Mouse (Mus musculus) heart, embryonic 14.5 days (tissue): Measurements from ENCODE around the gene Fam69a. TPM values are rescaled to one million over a fixed set of nuclear protein-coding genes. Genes with fewer than 3 reads are reported as not detected.

ENCODE experiments used
- ATAC-seq: fragments of 200-750 bp; cut with Nextera tagmentation; 2 replicates; pipeline ENCODE4 v1.8.0; 2017; ENCODE audit warnings: low read depth, moderate TSS enrichment; ENCODE audit not compliant: insufficient number of reproducible peaks, insufficient read depth, low FRiP score
- H3K27ac ChIP-seq, 2 experiments: fragments of 200-500 bp in 1 of 2; fragments of 300-500 bp in 1 of 2; sonication (generic) in 1 of 2; replicated peaks in 1 of 2; 2 replicates each; pipeline ENCODE4 v1.5.1; 2012 to 2014; ENCODE audit warnings: low read depth in 2 of 2, low read length in 2 of 2, control low read depth in 1 of 2, mild to moderate bottlenecking in 1 of 2, mixed read lengths in 1 of 2; ENCODE audit not compliant: control insufficient read depth in 1 of 2, insufficient read depth in 1 of 2
- H3K27me3 ChIP-seq: fragments of 300-500 bp; sonication (generic); 2 replicates; pipeline ENCODE4 v1.6.1; 2014; ENCODE audit warnings: mild to moderate bottlenecking, low read length, control low read depth; ENCODE audit not compliant: control insufficient read depth, insufficient read depth
- H3K36me3 ChIP-seq: fragments of 300-500 bp; sonication (generic); 2 replicates; pipeline ENCODE4 v1.6.1; 2014; ENCODE audit warnings: mild to moderate bottlenecking, control low read depth, low read length, mixed read lengths; ENCODE audit not compliant: control insufficient read depth, insufficient read depth
- H3K4me1 ChIP-seq, 2 experiments: fragments of 200-500 bp in 1 of 2; fragments of 300-500 bp in 1 of 2; sonication (generic) in 1 of 2; 2 replicates each; pipeline ENCODE4 v1.6.1; 2012 to 2014; ENCODE audit warnings: low read length in 2 of 2, control low read depth in 1 of 2, mixed read lengths in 1 of 2; ENCODE audit not compliant: control insufficient read depth in 2 of 2, insufficient read depth in 2 of 2
- H3K4me2 ChIP-seq: fragments of 300-500 bp; sonication (generic); 2 replicates; pipeline ENCODE4 v1.6.1; 2014; ENCODE audit warnings: mild to moderate bottlenecking, low read length
- H3K4me3 ChIP-seq, 2 experiments: fragments of 200-500 bp in 1 of 2; fragments of 300-500 bp in 1 of 2; sonication (generic) in 1 of 2; 2 replicates each; pipeline ENCODE4 v1.5.1; 2012 to 2014; ENCODE audit warnings: low read length in 2 of 2, mild to moderate bottlenecking in 2 of 2, control low read depth in 1 of 2, low read depth in 1 of 2, moderate library complexity in 1 of 2; ENCODE audit not compliant: control insufficient read depth in 1 of 2, insufficient read depth in 1 of 2
- H3K9ac ChIP-seq: fragments of 300-500 bp; sonication (generic); 2 replicates; pipeline ENCODE4 v1.6.1; 2014; ENCODE audit warnings: mild to moderate bottlenecking, low read length
- H3K9me3 ChIP-seq: fragments of 300-500 bp; sonication (generic); 2 replicates; pipeline ENCODE4 v1.6.1; 2016; ENCODE audit warnings: low read length, control low read depth; ENCODE audit not compliant: control insufficient read depth
- WGBS: fragments of 180-500 bp; shearing (Covaris S2); extraction: QIAGEN DNeasy Blood & Tissue Kit; methylation state at CpG from one replicate; pipeline ENCODE4 v1.1.7; 2014; 5-methylcytosine and 5-hydroxymethylcytosine counted together
- polyA plus RNA-seq: library from polyadenylated mRNA; unstranded; fragments of >200 nt; fragmentation: Nextera tagmentation; extraction: Ambion mirVana; gene quantifications from 2 replicates; pipeline ENCODE4 v1.2.1, GENCODE M21; 2014

Gene Fam69a
- polyA plus RNA-seq, 1 experiment from 2014 or later: 19.8 TPM

GRCm38 (mm10) chr5:107915280-107915679, 71.6 kb downstream of the Fam69a start:
- WGBS: 41% methylated on average over 4 of the region's 4 CpGs
- no peak for ATAC-seq
- no peaks in the 10 kb centered on the region for H3K27me3 ChIP-seq

DNA sequence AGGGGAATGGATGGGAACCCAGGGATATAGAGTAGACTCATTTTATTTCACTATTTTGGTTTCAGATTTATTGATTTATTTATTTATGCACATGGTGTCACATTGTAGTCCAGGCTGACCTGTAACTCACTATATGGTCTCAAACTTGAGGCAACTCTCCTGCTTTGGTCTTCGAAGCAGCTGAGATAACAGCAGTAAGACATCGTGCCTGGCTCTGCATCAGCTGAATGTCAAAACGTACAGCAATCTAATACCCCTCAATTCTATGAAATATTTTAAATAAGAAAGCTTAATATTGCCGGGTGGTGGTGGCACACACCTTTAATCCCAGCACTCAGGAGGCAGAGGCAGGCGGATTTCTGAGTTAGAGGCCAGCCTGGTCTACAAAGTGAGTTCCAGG, 75.9 kb downstream of the Fam69a start:
- no peaks in the 10 kb centered on the region for H3K4me1 ChIP-seq
- ATAC-seq: no peak
- no peak overlapping the region for H3K4me2 ChIP-seq
- no peaks in the 10 kb centered on the region for H3K9me3 ChIP-seq
- H3K9ac ChIP-seq: no peak overlapping the region
- H3K27me3 ChIP-seq: no peaks in the 10 kb centered on the region
- H3K36me3 ChIP-seq: peaks cover 43% of the 10 kb centered on the region
- H3K27ac ChIP-seq: no peak overlapping the region
- no peak overlapping the region for H3K4me3 ChIP-seq
- 84% methylated on average over 5 of the region's 5 CpGs for WGBS

More at GRCm38 (mm10) chr5:107915280-107915679, 71.6 kb downstream of the Fam69a start:
- H3K4me3 ChIP-seq: no peak overlapping the region
- H3K4me2 ChIP-seq: no peak overlapping the region
- no peaks in the 10 kb centered on the region for H3K4me1 ChIP-seq
- no peaks in the 10 kb centered on the region for H3K9me3 ChIP-seq
- peaks cover under 1% of the 10 kb centered on the region; the same call in 1 of the 2 replicates for H3K36me3 ChIP-seq
- no peak overlapping the region for H3K27ac ChIP-seq
- H3K9ac ChIP-seq: no peak overlapping the region

DNA sequence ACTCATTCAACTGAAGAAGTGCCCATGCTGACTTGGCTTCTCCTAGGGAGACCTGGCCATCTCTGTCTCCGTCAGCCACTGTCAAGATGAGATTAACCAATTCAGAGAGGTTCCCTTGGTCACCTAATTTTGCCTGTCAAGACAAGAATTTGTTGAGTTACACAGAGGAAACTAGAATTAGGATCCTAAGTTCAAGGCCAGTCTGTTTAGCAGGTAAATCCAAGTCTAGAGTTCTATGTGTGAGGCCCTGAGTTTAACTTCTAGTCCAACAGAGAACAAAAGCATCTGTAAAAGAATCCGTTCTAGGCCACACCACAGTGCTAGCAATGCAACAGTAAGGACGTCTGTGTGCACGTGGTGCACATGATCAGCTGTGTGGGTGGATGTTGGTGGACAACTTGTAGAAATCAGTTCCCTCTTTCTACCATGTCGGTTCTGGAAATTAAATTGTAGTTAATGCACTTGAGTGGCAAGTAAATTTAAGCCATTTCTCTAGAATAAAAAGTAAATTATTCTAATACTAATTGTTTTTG, 76.7 kb downstream of the Fam69a start:
- Histone ChIP-seq H3K9me3 (no peaks in the 10 kb centered on the region), H3K4me1 (no peaks in the 10 kb centered on the region), H3K36me3 (peaks cover 52% of the 10 kb centered on the region), H3K27me3 (no peaks in the 10 kb centered on the region), H3K4me3 (no peak overlapping the region), H3K9ac (no peak overlapping the region), H3K4me2 (no peak overlapping the region), H3K27ac (no peak overlapping the region)
- whole genome bisulfite sequencing: 61% methylated on average over 5 of the region's 5 CpGs
- no peak for ATAC-seq

DNA sequence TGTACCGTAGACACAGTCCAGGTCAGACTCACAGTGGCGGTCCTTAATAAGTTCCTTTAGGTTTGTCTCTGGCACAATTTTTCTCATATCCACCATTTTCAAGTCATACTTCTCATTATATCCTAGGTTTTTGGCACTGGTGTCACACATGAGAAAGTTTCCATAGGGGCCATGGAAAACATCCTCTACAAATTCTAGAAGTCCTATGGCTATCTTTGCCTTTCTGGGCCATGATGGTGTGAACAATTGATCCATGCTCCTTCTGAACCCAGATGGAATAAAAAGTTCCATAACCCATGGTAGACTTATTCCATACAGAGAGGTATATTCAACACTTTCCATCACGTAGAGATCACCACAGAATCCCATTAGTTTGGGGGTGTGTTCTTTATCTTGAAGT, 77.2 kb downstream of the Fam69a start:
- no peaks in the 10 kb centered on the region for H3K4me1 ChIP-seq
- H3K4me2 ChIP-seq: no peak overlapping the region
- no peaks in the 10 kb centered on the region for H3K9me3 ChIP-seq
- no peak overlapping the region for H3K4me3 ChIP-seq
- no peak overlapping the region for H3K27ac ChIP-seq
- no peak overlapping the region for H3K9ac ChIP-seq
- no peak for ATAC-seq
- H3K36me3 ChIP-seq: peaks cover 56% of the 10 kb centered on the region
- H3K27me3 ChIP-seq: no peaks in the 10 kb centered on the region
- 85% methylated on average over 3 of the region's 3 CpGs for WGBS

DNA sequence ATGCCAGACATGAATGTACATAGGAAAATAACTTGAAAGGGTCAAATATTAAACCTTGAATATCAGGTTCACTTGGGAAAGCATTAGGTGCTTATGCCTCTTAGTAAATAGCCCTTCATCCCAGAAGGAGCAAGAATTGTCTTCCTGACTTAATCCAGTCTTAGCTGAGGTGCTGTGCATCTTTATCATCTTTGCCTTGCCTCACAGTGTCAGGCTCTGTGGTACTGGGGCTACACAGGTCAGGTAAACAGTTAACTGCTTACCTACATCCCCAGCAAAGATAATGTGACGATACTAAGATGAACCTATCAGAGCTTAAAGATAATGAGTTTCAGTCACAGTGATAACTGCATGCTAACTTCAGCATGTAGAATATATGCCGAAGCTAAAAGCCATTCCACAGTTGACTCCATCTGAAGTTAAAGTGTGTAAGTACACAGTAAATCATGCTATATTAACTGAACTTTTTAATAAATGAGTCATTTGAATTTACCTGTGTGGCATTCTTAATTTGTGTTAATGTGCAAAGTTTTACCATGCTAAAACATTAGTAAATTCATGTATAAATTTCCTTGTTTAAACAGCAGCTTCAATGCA, 78.3 kb downstream of the Fam69a start:
- Histone ChIP-seq H3K36me3 (peaks cover 67% of the 10 kb centered on the region), H3K27ac (no peak overlapping the region), H3K4me1 (no peaks in the 10 kb centered on the region), H3K27me3 (no peaks in the 10 kb centered on the region), H3K9me3 (no peaks in the 10 kb centered on the region), H3K9ac (no peak overlapping the region), H3K4me3 (no peak overlapping the region), H3K4me2 (no peak overlapping the region)
- WGBS: 60% methylated on average over 2 of the region's 2 CpGs
- ATAC-seq: no peak

DNA sequence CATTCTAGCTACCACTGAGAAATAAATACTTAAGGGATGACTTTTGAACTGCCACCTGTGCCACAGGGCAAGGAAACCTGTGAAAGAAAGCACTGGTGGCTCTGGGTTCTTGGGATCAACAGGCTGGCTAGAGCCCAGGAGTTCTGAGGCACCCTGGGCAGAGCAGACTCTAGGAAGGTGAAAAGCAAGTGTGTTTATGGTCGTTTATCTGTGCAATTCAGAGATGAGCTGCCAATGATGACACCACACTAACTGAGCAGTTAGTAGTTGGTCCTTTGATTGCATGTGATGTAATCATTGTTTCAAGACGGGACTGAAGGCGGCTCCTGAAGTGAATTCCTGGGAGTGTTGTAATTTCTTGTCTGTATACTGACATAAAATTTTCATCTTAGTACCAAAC, 82.6 kb downstream of the Fam69a start:
- ATAC-seq: no peak

DNA sequence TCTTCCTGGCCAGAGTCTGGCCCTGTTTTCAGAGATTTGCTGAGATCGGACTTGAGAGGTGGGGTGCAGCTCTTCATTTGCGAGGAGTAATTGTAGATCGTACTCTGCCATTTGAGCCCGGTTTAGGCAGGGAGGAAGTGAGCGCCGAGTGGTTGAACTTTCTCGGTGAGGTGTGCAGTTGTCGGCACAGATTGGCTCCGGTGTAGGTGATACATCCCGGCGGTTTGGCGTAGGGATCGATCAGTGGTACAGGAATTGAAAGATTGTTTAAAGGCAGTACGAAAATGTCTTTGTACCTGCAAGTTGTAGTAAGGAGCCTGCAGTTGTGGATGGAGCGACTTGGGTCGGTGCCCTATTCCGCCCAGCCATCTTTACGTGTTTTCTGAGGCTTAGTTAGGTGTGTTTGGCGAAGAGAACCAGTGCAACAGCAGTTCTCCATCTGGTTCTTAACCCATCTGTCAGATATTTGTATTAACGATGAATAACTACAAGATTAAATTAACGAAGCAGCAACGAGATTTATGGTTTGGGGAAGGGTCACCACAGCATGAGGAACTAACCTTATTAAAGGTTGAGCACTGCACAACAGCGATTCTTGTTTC, 85.8 kb downstream of the Fam69a start:
- no peak for ATAC-seq
- peak overlapping the region; percentile 76 to 93 for H3K4me3 ChIP-seq
- H3K9ac ChIP-seq: peak overlapping the region; percentile 98
- peak overlapping the region; percentile 9 to 83; a peak in 3 of 4 replicates for H3K27ac ChIP-seq
- peak overlapping the region; percentile 90 for H3K4me2 ChIP-seq
- H3K9me3 ChIP-seq: no peaks in the 10 kb centered on the region
- no peaks in the 10 kb centered on the region for H3K27me3 ChIP-seq
- H3K36me3 ChIP-seq: peaks cover 44% of the 10 kb centered on the region
- under 1% methylated on average over 23 of the region's 23 CpGs for WGBS
- peaks cover 0 to 10% of the 10 kb centered on the region in 2 experiments; a peak in 1 of 4 replicates for H3K4me1 ChIP-seq

More for the DNA sequence above, 82.6 kb downstream of the Fam69a start:
- Histone ChIP-seq H3K9me3 (no peaks in the 10 kb centered on the region), H3K4me2 (no peak overlapping the region), H3K4me1 (peaks cover 0 to 10% of the 10 kb centered on the region in 2 experiments; a peak in 1 of 4 replicates), H3K27me3 (no peaks in the 10 kb centered on the region), H3K27ac (no peak overlapping the region), H3K4me3 (no peak overlapping the region), H3K36me3 (peaks cover 76% of the 10 kb centered on the region), H3K9ac (no peak overlapping the region)
- 68% methylated on average over 3 of the region's 3 CpGs for WGBS
